Mouse (Mus musculus): ENCODE results near the gene Ppp1r32. TPM values are rescaled to one million over a fixed set of nuclear protein-coding genes. Genes with fewer than 3 reads are reported as not detected.

The Ppp1r32 gene
- polyA plus RNA-seq (2014; fragmentation: Nextera tagmentation; extraction: Ambion mirVana) = 0.32 TPM in 1 of 2 replicates, not detected in the other

DNA sequence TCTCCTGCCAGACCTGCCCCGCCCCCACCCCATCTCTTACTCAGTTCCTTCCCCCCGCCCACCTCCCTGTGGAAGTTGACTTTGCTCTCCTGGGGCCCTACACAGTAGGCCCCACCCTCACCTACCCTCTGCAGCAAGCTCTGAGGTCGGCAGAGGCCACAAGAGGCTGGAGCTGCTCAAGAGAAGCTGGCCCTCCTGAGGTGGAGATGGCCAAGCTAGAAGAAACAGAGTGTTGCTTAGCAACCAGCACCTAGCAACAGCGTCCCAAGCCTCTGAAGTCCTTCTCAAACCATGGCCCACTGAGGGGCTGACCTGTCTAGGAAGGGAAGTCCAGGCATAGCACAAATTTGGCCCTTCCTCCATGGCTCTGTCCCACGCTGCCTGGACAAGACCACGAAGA, at the start of gene Ppp1r32:
Ppp1r32 (minus strand) TSS at position 226 of the 400 bp plus-strand sequence.
- Histone ChIP-seq H3K36me3 (replicated peaks; ENCODE audit: control insufficient read depth, insufficient read depth, low read depth, low read length) (no peaks in the 10 kb centered on the region), H3K4me1 (ENCODE audit: control insufficient read depth, insufficient read depth, low read length) (no peaks in the 10 kb centered on the region; the same call in 1 of the 2 replicates), H3K27ac (replicated peaks; ENCODE audit: low read depth, low read length) (no peak within 1 kb of the TSS), H3K4me3 (ENCODE audit: low read depth, low read length) (no peak within 1 kb of the TSS), H3K9me3 (replicated peaks; ENCODE audit: control insufficient read depth, low read length) (no peaks in the 10 kb centered on the region), H3K9ac (replicated peaks; ENCODE audit: low read length) (no peak within 1 kb of the TSS), H3K27me3 (ENCODE audit: control insufficient read depth, insufficient read depth, low read length) (no peaks in the 10 kb centered on the region), H3K4me2 (ENCODE audit: low read depth, low read length) (no peak within 1 kb of the TSS)
- ATAC-seq (replicated peaks; ENCODE audit: insufficient number of reproducible peaks, low FRiP score, low TSS enrichment, low read depth) (0 out of 2 replicates have a peak, but pooled peaks have one; percentile 49), DNase-seq (ENCODE audit: low spot score) (peak; percentile 69)
- WGBS = 33% methylated on average over 6 of the region's 6 CpGs

GRCm38 (mm10) chr19:10530082-10530481, 47.4 kb upstream of the Ppp1r32 start:
- WGBS = 100% methylated on average over 1 of the region's 1 CpGs
- H3K4me1 ChIP-seq (ENCODE audit: control insufficient read depth, insufficient read depth, low read length) = no peaks in the 10 kb centered on the region
- no peak overlapping the region for H3K27ac ChIP-seq (replicated peaks; ENCODE audit: low read depth, low read length)
- no peak for DNase-seq (ENCODE audit: low spot score)
- H3K9ac ChIP-seq (replicated peaks; ENCODE audit: low read length) = no peak overlapping the region
- peaks cover 7% of the 10 kb centered on the region for H3K36me3 ChIP-seq (replicated peaks; ENCODE audit: control insufficient read depth, insufficient read depth, low read depth, low read length)
- no peak for ATAC-seq (replicated peaks; ENCODE audit: insufficient number of reproducible peaks, low FRiP score, low TSS enrichment, low read depth)
- no peak overlapping the region for H3K4me3 ChIP-seq (ENCODE audit: low read depth, low read length)
- no peaks in the 10 kb centered on the region for H3K27me3 ChIP-seq (ENCODE audit: control insufficient read depth, insufficient read depth, low read length)
- no peaks in the 10 kb centered on the region for H3K9me3 ChIP-seq (replicated peaks; ENCODE audit: control insufficient read depth, low read length)
- H3K4me2 ChIP-seq (ENCODE audit: low read depth, low read length) = no peak overlapping the region

DNA sequence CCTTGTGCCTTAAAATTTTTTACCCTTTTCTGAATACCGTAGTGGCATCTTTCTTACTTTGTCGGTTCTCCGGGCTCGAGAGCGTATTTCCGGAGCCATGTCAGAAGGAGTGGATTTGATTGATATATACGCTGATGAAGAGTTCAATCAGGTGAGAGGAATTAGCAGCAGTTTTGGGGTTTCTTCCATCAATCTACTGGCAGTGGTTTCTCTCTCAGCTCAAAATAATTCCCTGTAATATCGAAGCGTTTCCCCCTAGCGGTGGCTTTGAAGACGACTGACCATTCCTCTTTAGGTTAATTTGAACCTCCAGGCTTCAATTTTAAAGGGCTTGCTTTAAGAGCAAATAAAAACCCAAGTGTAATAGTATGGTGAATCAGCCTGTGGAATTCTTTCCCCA, 43.2 kb upstream of the Ppp1r32 start, which contains the start of gene Sdhaf2:
Sdhaf2 (minus strand) TSS at position 233 of the 400 bp plus-strand sequence.
- H3K9me3 ChIP-seq (replicated peaks; ENCODE audit: control insufficient read depth, low read length) = no peaks in the 10 kb centered on the region
- H3K4me2 ChIP-seq (ENCODE audit: low read depth, low read length) = peak within 1 kb of the TSS; percentile 76
- ATAC-seq (replicated peaks; ENCODE audit: insufficient number of reproducible peaks, low FRiP score, low TSS enrichment, low read depth) (peak; percentile 1; the same call in 1 of the 2 replicates), DNase-seq (ENCODE audit: low spot score) (peak; percentile 84)
- WGBS = 0% methylated on average over 11 of the region's 11 CpGs
- 0 out of 2 replicates have a peak, but pooled peaks cover 3% of the 10 kb centered on the region for H3K36me3 ChIP-seq (replicated peaks; ENCODE audit: control insufficient read depth, insufficient read depth, low read depth, low read length)
- H3K4me1 ChIP-seq (ENCODE audit: control insufficient read depth, insufficient read depth, low read length) = no peaks in the 10 kb centered on the region
- peak within 1 kb of the TSS; percentile 98 for H3K9ac ChIP-seq (replicated peaks; ENCODE audit: low read length)
- H3K27ac ChIP-seq (replicated peaks; ENCODE audit: low read depth, low read length) = peak within 1 kb of the TSS; percentile 96
- peak within 1 kb of the TSS; percentile 98 for H3K4me3 ChIP-seq (ENCODE audit: low read depth, low read length)
- H3K27me3 ChIP-seq (ENCODE audit: control insufficient read depth, insufficient read depth, low read length) = no peaks in the 10 kb centered on the region

DNA sequence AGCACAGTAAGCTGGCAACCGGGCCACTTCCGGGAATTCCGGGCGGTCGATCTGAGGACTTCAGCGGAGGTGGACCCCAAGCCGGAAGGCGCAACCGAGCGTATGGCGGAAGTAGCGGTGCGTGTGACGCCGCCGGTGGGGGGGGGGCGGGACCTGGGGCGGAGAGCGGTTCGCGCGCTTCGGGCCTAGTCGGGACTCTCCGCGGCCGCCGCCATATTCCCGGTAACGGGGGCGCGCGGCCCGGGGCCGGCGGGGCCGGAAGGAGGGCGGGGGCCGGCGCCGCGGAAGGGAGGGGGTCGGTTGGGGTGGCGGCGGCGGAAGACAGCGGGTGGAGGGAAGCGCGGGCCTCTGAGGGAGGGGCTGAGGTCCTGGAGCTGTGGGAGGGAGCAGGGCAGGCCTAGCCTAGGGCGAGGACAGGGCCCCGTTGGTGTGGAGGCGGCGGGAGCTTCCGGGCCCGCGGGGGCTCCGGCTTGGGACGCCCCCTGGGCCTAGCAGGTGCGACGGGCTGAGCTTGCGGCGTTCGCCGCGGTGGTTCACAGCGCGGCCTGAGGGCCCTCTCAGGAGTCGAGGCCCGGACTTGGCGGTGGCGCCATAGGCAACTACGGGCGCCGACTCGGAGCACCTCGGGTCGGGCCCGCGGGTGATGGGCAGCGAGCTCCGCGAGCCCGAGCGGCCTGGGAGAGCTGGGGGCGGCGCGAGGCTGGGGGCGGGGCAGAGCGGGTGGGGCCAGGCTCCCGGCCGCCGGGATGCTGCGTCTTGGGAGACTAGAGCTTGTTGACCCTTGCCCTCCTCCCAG, 42.6 kb upstream of the Ppp1r32 start, which contains the start of gene Cpsf7:
Cpsf7 (plus strand) TSS at position 161 of the 796 bp plus-strand sequence.
- Histone ChIP-seq H3K4me2 (ENCODE audit: low read depth, low read length) (peak within 1 kb of the TSS; percentile 76), H3K27ac (replicated peaks; ENCODE audit: low read depth, low read length) (peak within 1 kb of the TSS; percentile 96), H3K9me3 (replicated peaks; ENCODE audit: control insufficient read depth, low read length) (no peaks in the 10 kb centered on the region), H3K4me1 (ENCODE audit: control insufficient read depth, insufficient read depth, low read length) (no peaks in the 10 kb centered on the region), H3K4me3 (ENCODE audit: low read depth, low read length) (peak within 1 kb of the TSS; percentile 98), H3K36me3 (replicated peaks; ENCODE audit: control insufficient read depth, insufficient read depth, low read depth, low read length) (0 out of 2 replicates have a peak, but pooled peaks cover 3% of the 10 kb centered on the region), H3K27me3 (ENCODE audit: control insufficient read depth, insufficient read depth, low read length) (no peaks in the 10 kb centered on the region), H3K9ac (replicated peaks; ENCODE audit: low read length) (peak within 1 kb of the TSS; percentile 98)
- ATAC-seq (replicated peaks; ENCODE audit: insufficient number of reproducible peaks, low FRiP score, low TSS enrichment, low read depth) = peak; percentile 92
- under 1% methylated on average over 66 of the region's 93 CpGs for WGBS
- DNase-seq (ENCODE audit: low spot score) = peak; percentile 97

GRCm38 (mm10) chr19:10524784-10525105, 42.0 kb upstream of the Ppp1r32 start:
- Histone ChIP-seq H3K36me3 (replicated peaks; ENCODE audit: control insufficient read depth, insufficient read depth, low read depth, low read length) (no peaks in the 10 kb centered on the region), H3K4me1 (ENCODE audit: control insufficient read depth, insufficient read depth, low read length) (no peaks in the 10 kb centered on the region), H3K9me3 (replicated peaks; ENCODE audit: control insufficient read depth, low read length) (no peaks in the 10 kb centered on the region), H3K27me3 (ENCODE audit: control insufficient read depth, insufficient read depth, low read length) (no peaks in the 10 kb centered on the region), H3K4me3 (ENCODE audit: low read depth, low read length) (peak overlapping the region; percentile 98), H3K27ac (replicated peaks; ENCODE audit: low read depth, low read length) (peak overlapping the region; percentile 96), H3K9ac (replicated peaks; ENCODE audit: low read length) (peak overlapping the region; percentile 98), H3K4me2 (ENCODE audit: low read depth, low read length) (peak overlapping the region; percentile 76)
- under 1% methylated on average over 19 of the region's 19 CpGs for WGBS
- no peak; the same call in 1 of the 2 replicates for ATAC-seq (replicated peaks; ENCODE audit: insufficient number of reproducible peaks, low FRiP score, low TSS enrichment, low read depth)
- DNase-seq (ENCODE audit: low spot score) = no peak

DNA sequence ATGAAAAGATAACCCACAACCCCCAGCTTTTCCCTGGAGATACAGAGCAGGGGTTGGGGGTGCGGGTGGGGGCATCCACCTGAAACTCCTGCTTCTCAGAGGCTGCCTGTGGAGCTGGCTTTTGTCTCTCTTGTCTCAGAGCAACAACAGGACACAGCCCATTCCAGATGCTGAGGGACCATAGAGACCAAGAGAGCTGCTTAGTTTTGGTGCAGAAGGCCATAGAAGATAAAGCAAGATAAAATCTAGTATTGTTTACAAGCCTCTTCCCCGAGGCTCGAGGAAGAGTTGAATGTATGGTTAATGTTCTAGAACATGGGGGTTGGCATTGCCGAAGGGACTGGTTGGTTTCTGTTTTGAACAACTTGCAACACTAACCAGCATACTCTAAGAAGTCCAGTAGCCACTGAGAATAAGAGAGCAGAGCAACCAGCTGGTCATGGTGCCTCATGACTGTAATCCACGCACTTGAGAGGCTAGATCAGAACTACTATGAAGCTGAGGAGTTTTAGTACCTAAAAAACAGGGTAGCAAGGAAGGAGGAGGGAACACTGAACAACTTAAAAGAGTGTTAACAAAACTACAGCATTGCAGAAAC, 40.9 kb upstream of the Ppp1r32 start:
- Histone ChIP-seq H3K27me3 (ENCODE audit: control insufficient read depth, insufficient read depth, low read length) (no peaks in the 10 kb centered on the region), H3K4me2 (ENCODE audit: low read depth, low read length) (no peak overlapping the region), H3K4me1 (ENCODE audit: control insufficient read depth, insufficient read depth, low read length) (no peaks in the 10 kb centered on the region), H3K4me3 (ENCODE audit: low read depth, low read length) (no peak overlapping the region), H3K9ac (replicated peaks; ENCODE audit: low read length) (no peak overlapping the region), H3K9me3 (replicated peaks; ENCODE audit: control insufficient read depth, low read length) (no peaks in the 10 kb centered on the region), H3K36me3 (replicated peaks; ENCODE audit: control insufficient read depth, insufficient read depth, low read depth, low read length) (no peaks in the 10 kb centered on the region), H3K27ac (replicated peaks; ENCODE audit: low read depth, low read length) (no peak overlapping the region)
- DNase-seq (ENCODE audit: low spot score) = no peak
- no peak for ATAC-seq (replicated peaks; ENCODE audit: insufficient number of reproducible peaks, low FRiP score, low TSS enrichment, low read depth)
- 86% methylated on average over 5 of the region's 5 CpGs for WGBS

DNA sequence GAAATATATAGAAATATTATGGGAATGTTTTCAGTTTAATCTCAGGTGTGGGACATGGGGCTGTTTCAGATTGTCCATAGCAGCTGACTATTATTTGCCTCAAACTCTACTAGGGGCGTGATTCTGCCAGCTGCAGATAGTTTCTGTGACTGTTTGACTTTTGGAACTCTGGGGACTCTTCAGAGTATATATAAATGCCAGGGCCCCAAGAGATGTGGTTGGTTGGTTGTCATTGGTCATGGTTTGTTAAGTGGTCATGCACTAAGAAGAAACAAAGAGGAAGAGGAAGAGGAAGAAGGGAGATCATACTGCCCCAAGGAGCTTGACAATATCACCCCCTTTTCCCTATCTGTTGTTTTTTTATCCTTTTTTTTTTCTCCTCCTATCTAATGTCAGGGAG, 39.2 kb upstream of the Ppp1r32 start:
- 77% methylated on average over 1 of the region's 1 CpGs for WGBS
- no peak for DNase-seq (ENCODE audit: low spot score)
- no peak for ATAC-seq (replicated peaks; ENCODE audit: insufficient number of reproducible peaks, low FRiP score, low TSS enrichment, low read depth)

GRCm38 (mm10) chr19:10520355-10520754, 37.6 kb upstream of the Ppp1r32 start:
- Histone ChIP-seq H3K9me3 (replicated peaks; ENCODE audit: control insufficient read depth, low read length) (no peaks in the 10 kb centered on the region), H3K27me3 (ENCODE audit: control insufficient read depth, insufficient read depth, low read length) (no peaks in the 10 kb centered on the region), H3K4me3 (ENCODE audit: low read depth, low read length) (no peak overlapping the region), H3K27ac (replicated peaks; ENCODE audit: low read depth, low read length) (no peak overlapping the region), H3K4me2 (ENCODE audit: low read depth, low read length) (no peak overlapping the region), H3K4me1 (ENCODE audit: control insufficient read depth, insufficient read depth, low read length) (no peaks in the 10 kb centered on the region), H3K9ac (replicated peaks; ENCODE audit: low read length) (no peak overlapping the region), H3K36me3 (replicated peaks; ENCODE audit: control insufficient read depth, insufficient read depth, low read depth, low read length) (no peaks in the 10 kb centered on the region; the same call in 1 of the 2 replicates)
- DNase-seq (ENCODE audit: low spot score) = peak; percentile 45
- ATAC-seq (replicated peaks; ENCODE audit: insufficient number of reproducible peaks, low FRiP score, low TSS enrichment, low read depth) = no peak
- 53% methylated on average over 1 of the region's 1 CpGs for WGBS

More for the DNA sequence above, 39.2 kb upstream of the Ppp1r32 start:
- no peaks in the 10 kb centered on the region for H3K4me1 ChIP-seq (ENCODE audit: control insufficient read depth, insufficient read depth, low read length)
- H3K27me3 ChIP-seq (ENCODE audit: control insufficient read depth, insufficient read depth, low read length) = no peaks in the 10 kb centered on the region
- no peaks in the 10 kb centered on the region; the same call in 1 of the 2 replicates for H3K36me3 ChIP-seq (replicated peaks; ENCODE audit: control insufficient read depth, insufficient read depth, low read depth, low read length)
- H3K9ac ChIP-seq (replicated peaks; ENCODE audit: low read length) = no peak overlapping the region
- H3K27ac ChIP-seq (replicated peaks; ENCODE audit: low read depth, low read length) = no peak overlapping the region
- no peak overlapping the region for H3K4me2 ChIP-seq (ENCODE audit: low read depth, low read length)
- H3K9me3 ChIP-seq (replicated peaks; ENCODE audit: control insufficient read depth, low read length) = no peaks in the 10 kb centered on the region
- H3K4me3 ChIP-seq (ENCODE audit: low read depth, low read length) = no peak overlapping the region
